33 mouse cellular contexts compared by ENCODE assay signal in genomic region chr13:57662554-57662953, GRCm38 (mm10).
DNase-seq lines count a peak whose midpoint lies in the region; ATAC-seq and TF ChIP-seq lines count a peak whose summit lies in the region.
"Had no signal": no experiment of that assay in that cellular context is flagged by ENCODE, and none has a peak within 500 bp of the region (broad histone marks: within the 10 kb centered on the region; RNA-seq: fewer than 3 reads in every experiment).

No protein-coding gene starts in this region.

- no peak for TF ChIP-seq EP300 in heart, adult 2 months (IDR thresholded peaks at IDR 0.05; ENCODE audit: insufficient read depth, low read depth, low read length)

- H3K79me2 ChIP-seq in heart, adult 2 months (replicated peaks; ENCODE audit: control insufficient read depth, insufficient read depth, low read length) = no peaks in the 10 kb centered on the region

- peak; percentile 58 for ATAC-seq in liver, embryonic 15.5 days (ENCODE audit: insufficient read depth)
- ATAC-seq: forebrain, embryonic 14.5 days; inflammation-experienced regulatory T-cells, adult 6 months; lung, postnatal 0 days; Patski had no signal

- no peak overlapping the region for H3K9ac ChIP-seq in heart, adult 2 months (ENCODE audit: low read depth, low read length)
- no peak overlapping the region for H3K9ac ChIP-seq in liver, embryonic 15.5 days
- H3K9ac ChIP-seq: embryonic facial prominence, embryonic 12.5 days; hindbrain, embryonic 15.5 days; kidney, embryonic 15.5 days; limb, embryonic 12.5 days; midbrain, embryonic 12.5 days; neural tube, embryonic 12.5 days had no signal

- peak; percentile 68 for DNase-seq in heart, adult 11 months
- DNase-seq in heart, adult 2 months = no peak
- DNase-seq in ES-CJ7 (ENCODE audit: low read depth, low spot score) = peak; percentile 13
- DNase-seq in c-Kit-positive CD71-positive TER-119-positive erythroid progenitor cells, embryonic 14.5 days (ENCODE audit: low spot score) = peak; percentile 64
- no peak for DNase-seq in kidney, adult 18-20 months
- no peak for DNase-seq in gastrocnemius, adult 8-10 months (ENCODE audit: low spot score in 2 of 2)
- DNase-seq: adrenal gland, adult 8-10 months; cerebellum, adult 11-12 months; cerebellum, postnatal 14 days; gastrocnemius, postnatal 25 days; kidney, adult 11 months; kidney, postnatal 36 days; lung, adult 18-20 months; lung, postnatal 4 days; right cerebral cortex, postnatal 4 days; thymus, adult 2 months; thymus, postnatal 36 days had no signal

- no peaks in the 10 kb centered on the region for H3K4me1 ChIP-seq in heart, adult 2 months (ENCODE audit: control insufficient read depth, insufficient read depth, low read length)
- peaks cover 67% of the 10 kb centered on the region for H3K4me1 ChIP-seq in liver, embryonic 15.5 days (replicated peaks)
- H3K4me1 ChIP-seq: megakaryocyte, embryonic 14.5 days had no signal

- H3K4me3 ChIP-seq in heart, adult 2 months = no peak overlapping the region
- no peak overlapping the region for H3K4me3 ChIP-seq in liver, embryonic 15.5 days (replicated peaks)
- H3K4me3 ChIP-seq: embryonic facial prominence, embryonic 12.5 days; hindbrain, embryonic 10.5 days; hindbrain, embryonic 15.5 days; kidney, embryonic 15.5 days; layer of hippocampus, adult 2 months; left cerebral cortex, adult 2 months; limb, embryonic 12.5 days; megakaryocyte, embryonic 14.5 days; midbrain, embryonic 12.5 days; myocyte; neural tube, embryonic 12.5 days had no signal

- no peaks in the 10 kb centered on the region for H3K36me3 ChIP-seq in heart, adult 2 months (ENCODE audit: control insufficient read depth, insufficient read depth, low read length)
- H3K36me3 ChIP-seq in liver, embryonic 15.5 days (replicated peaks) = no peaks in the 10 kb centered on the region
- H3K36me3 ChIP-seq: embryonic facial prominence, embryonic 12.5 days; hindbrain, embryonic 10.5 days; hindbrain, embryonic 15.5 days; kidney, embryonic 15.5 days; limb, embryonic 12.5 days; midbrain, embryonic 12.5 days; neural tube, embryonic 12.5 days had no signal

- no peak for TF ChIP-seq CTCF in heart, adult 2 months (IDR thresholded peaks at IDR 0.05)

- H3K9me3 ChIP-seq in liver, embryonic 15.5 days (replicated peaks) = no peaks in the 10 kb centered on the region
- H3K9me3 ChIP-seq: embryonic facial prominence, embryonic 12.5 days; hindbrain, embryonic 10.5 days; hindbrain, embryonic 15.5 days; kidney, embryonic 15.5 days; limb, embryonic 12.5 days; midbrain, embryonic 12.5 days; neural tube, embryonic 12.5 days had no signal

- WGBS in heart, adult 2 months = 60% methylated on average over 4 of the region's 4 CpGs
- WGBS in liver, embryonic 15.5 days (ENCODE audit: insufficient replicate concordance) = 44% methylated on average over 4 of the region's 4 CpGs

- H3K4me2 ChIP-seq in liver, embryonic 15.5 days = peak overlapping the region; percentile 3; the same call in 1 of the 2 replicates
- H3K4me2 ChIP-seq: embryonic facial prominence, embryonic 12.5 days; hindbrain, embryonic 15.5 days; kidney, embryonic 15.5 days; limb, embryonic 12.5 days; midbrain, embryonic 12.5 days; neural tube, embryonic 12.5 days had no signal

- no peak for TF ChIP-seq POLR2A in heart, adult 2 months (IDR thresholded peaks at IDR 0.05; ENCODE audit: insufficient read depth, low read depth, low read length)

- intact Hi-C loops in heart, adult 2 months (cut with DNase I) = no loop called here

- H3K27ac ChIP-seq in heart, adult 2 months = no peak overlapping the region
- H3K27ac ChIP-seq in liver, embryonic 15.5 days (replicated peaks) = peak overlapping the region; percentile 45; the same call in 1 of the 2 replicates
- H3K27ac ChIP-seq: embryonic facial prominence, embryonic 12.5 days; hindbrain, embryonic 10.5 days; hindbrain, embryonic 15.5 days; kidney, embryonic 15.5 days; layer of hippocampus, adult 2 months; left cerebral cortex, adult 2 months; limb, embryonic 12.5 days; midbrain, embryonic 12.5 days; neural tube, embryonic 12.5 days had no signal

- no peaks in the 10 kb centered on the region for H3K27me3 ChIP-seq in heart, adult 2 months (ENCODE audit: control insufficient read depth, insufficient read depth, low read length)
- no peaks in the 10 kb centered on the region for H3K27me3 ChIP-seq in liver, embryonic 15.5 days
- H3K27me3 ChIP-seq: embryonic facial prominence, embryonic 12.5 days; hindbrain, embryonic 15.5 days; kidney, embryonic 15.5 days; megakaryocyte, embryonic 14.5 days; neural tube, embryonic 12.5 days; Patski had no signal

Comparison
In these comparisons a context has a peak if more than half of its experiments do, and no peak if none do; other contexts are left out.
1. DNase-seq: peak in heart, adult 11 months (single experiment), ES-CJ7 (single experiment) and c-Kit-positive CD71-positive TER-119-positive erythroid progenitor cells, embryonic 14.5 days (single experiment); none in heart, adult 2 months (0 of 2), kidney, adult 18-20 months (single experiment) and gastrocnemius, adult 8-10 months (0 of 2).